Mouse (Mus musculus) heart, adult 2 months (tissue): ENCODE results near the gene Mrps6.

Experiments used
- CTCF ChIP-seq: fragments of 200-600 bp; IDR thresholded peaks from 2 replicates; pipeline ENCODE4 v1.8.1; 2022; ENCODE audit warnings: antibody characterized with exemption, mild to moderate bottlenecking, moderate library complexity
- EP300 ChIP-seq: fragments of 200-500 bp; IDR thresholded peaks from 2 replicates; pipeline ENCODE4 v1.6.1; 2011; ENCODE audit warnings: low read depth, low read length, control low read depth; ENCODE audit not compliant: insufficient read depth
- POLR2A ChIP-seq: fragments of 200-500 bp; IDR thresholded peaks from 2 replicates; pipeline ENCODE4 v1.6.1; 2011; ENCODE audit warnings: mild to moderate bottlenecking, low read depth, low read length, control low read depth; ENCODE audit not compliant: insufficient read depth

DNA sequence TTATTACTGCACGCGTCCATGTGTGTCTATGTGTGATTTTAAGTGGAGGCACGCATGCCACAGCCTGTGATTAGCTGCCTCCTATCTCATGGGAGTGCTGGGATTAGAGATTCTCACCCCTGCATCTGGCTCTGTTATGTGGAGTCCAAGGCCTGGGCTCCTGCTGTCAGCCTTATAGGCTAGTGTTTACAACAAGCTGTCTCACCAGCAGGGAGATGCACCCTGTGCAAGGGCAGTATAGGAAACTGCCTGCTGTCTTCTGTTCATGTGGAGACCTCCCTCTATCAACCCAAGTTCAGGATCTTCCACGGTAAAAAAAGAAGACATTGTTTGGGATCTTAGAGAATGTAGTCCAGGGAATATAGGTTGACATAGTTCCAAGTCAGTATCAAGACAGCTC is 92.9 kb downstream of the Mrps6 start:
- TF ChIP-seq CTCF (no peak), POLR2A (no peak), EP300 (no peak)
